Mouse (Mus musculus) CH12.LX (cell line): ENCODE measurements at regions not wholly inside any gene's neighbourhood (a gene's known extent, or its start where the extent isn't known, plus 50 kb on each side); places are given as distances from the start of the nearest gene placed in this dataset.

Experiments used
- ELF1 ChIP-seq: IDR thresholded peaks from 2 replicates; pipeline ENCODE4 v1.6.1; 2014; ENCODE audit warnings: low read depth, mild to moderate bottlenecking, inconsistent platforms, low read length, improper control_type of control experiment
- POLR2A ChIP-seq: IDR thresholded peaks from 2 replicates; pipeline ENCODE4 v1.6.1; 2011; ENCODE audit warnings: low read depth, mild to moderate bottlenecking, improper control_type of control experiment, low read length

DNA sequence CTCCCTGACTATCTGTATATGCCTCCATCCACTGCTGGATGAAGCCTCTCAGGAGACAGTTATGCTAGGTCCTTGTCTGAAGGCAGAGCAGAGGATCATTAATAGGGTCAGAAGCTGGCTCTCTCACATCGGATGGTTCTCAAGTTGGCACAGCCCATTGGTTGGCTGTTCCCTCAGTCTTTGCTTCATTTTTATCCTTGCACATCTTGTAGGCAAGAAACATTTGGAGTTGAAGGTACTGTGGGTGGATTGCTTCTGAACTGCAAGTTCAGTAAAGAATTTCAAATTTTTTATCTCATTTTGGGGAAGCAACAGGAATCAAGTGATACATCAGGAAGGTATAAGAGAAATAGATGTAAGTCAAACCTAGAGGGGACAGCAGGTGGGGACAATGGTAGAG lies 206.2 kb upstream of the Chrm3 start:
- no peak for TF ChIP-seq ELF1
- no peak for TF ChIP-seq POLR2A
